Mouse (Mus musculus) thymus, adult 2 months (tissue): ENCODE results near the gene Cnot6. TPM values are rescaled to one million over a fixed set of nuclear protein-coding genes. Genes with fewer than 3 reads are reported as not detected.

Experiments
- DNase-seq: peaks from one replicate; pipeline ENCODE4 v3.0.0; 2021
- H3K27ac ChIP-seq: fragments of 200-500 bp; 2 replicates; pipeline ENCODE4 v1.5.1; 2012; ENCODE audit warnings: low read length, control low read depth; ENCODE audit not compliant: control insufficient read depth, insufficient read depth
- H3K27me3 ChIP-seq: fragments of 200-500 bp; 2 replicates; pipeline ENCODE4 v1.6.1; 2012; ENCODE audit warnings: mild to moderate bottlenecking, low read length, moderate library complexity, mixed read lengths; ENCODE audit not compliant: control insufficient read depth, insufficient read depth
- H3K36me3 ChIP-seq: fragments of 200-500 bp; 2 replicates; pipeline ENCODE4 v1.6.1; 2012; ENCODE audit warnings: mild to moderate bottlenecking, low read length, moderate library complexity; ENCODE audit not compliant: control insufficient read depth, insufficient read depth
- H3K4me1 ChIP-seq: fragments of 200-500 bp; replicated peaks from 2 replicates; pipeline ENCODE4 v1.6.1; 2012; ENCODE audit warnings: low read length; ENCODE audit not compliant: control insufficient read depth, insufficient read depth
- H3K4me3 ChIP-seq: fragments of 200-500 bp; 2 replicates; pipeline ENCODE4 v1.5.1; 2012; ENCODE audit warnings: mild to moderate bottlenecking, low read length, control low read depth, moderate library complexity; ENCODE audit not compliant: control insufficient read depth, insufficient read depth
- CTCF ChIP-seq: fragments of 200-500 bp; IDR thresholded peaks from 2 replicates; pipeline ENCODE4 v1.5.1; 2012; ENCODE audit warnings: mild to moderate bottlenecking, control low read depth, low read length, moderate library complexity, borderline replicate concordance; ENCODE audit not compliant: control insufficient read depth, poor library complexity, insufficient read depth; ENCODE audit errors: extremely low read depth
- POLR2A ChIP-seq: fragments of 200-500 bp; IDR thresholded peaks from 2 replicates; pipeline ENCODE4 v1.6.1; 2012; ENCODE audit warnings: mild to moderate bottlenecking, low read length, control low read depth, moderate library complexity; ENCODE audit not compliant: control insufficient read depth, poor library complexity, insufficient read depth; ENCODE audit errors: extremely low read depth
- WGBS: fragments of 180-500 bp; shearing (Covaris S2); methylation state at CpG from one replicate; pipeline ENCODE4 v1.1.7; 2018; 5-methylcytosine and 5-hydroxymethylcytosine counted together
- polyA plus RNA-seq: library from polyadenylated mRNA; depleted of rRNA; stranded (reverse); fragments of >200 nt; gene quantifications from 2 replicates; pipeline ENCODE4 v1.2.3, GENCODE M21; 2012

The Cnot6 gene
- polyA plus RNA-seq, 1 experiment, result 40.3 TPM

GRCm38 (mm10) chr11:49743634-49744033 is 31.1 kb upstream of the Cnot6 start:
- H3K27ac ChIP-seq, result no peak overlapping the region
- no peak for DNase-seq

GRCm38 (mm10) chr11:49742248-49742647 is 29.7 kb upstream of the Cnot6 start:
- H3K27ac ChIP-seq, result no peak overlapping the region
- WGBS, result 94% methylated on average over 8 of the region's 8 CpGs
- no peak for TF ChIP-seq POLR2A
- TF ChIP-seq CTCF, result no peak
- H3K4me1 ChIP-seq, result no peaks in the 10 kb centered on the region
- DNase-seq, result no peak
- H3K4me3 ChIP-seq, result no peak overlapping the region
- H3K27me3 ChIP-seq, result no peaks in the 10 kb centered on the region
- no peaks in the 10 kb centered on the region for H3K36me3 ChIP-seq

More at GRCm38 (mm10) chr11:49743634-49744033, 31.1 kb upstream of the Cnot6 start:
- no peak for TF ChIP-seq POLR2A
- no peak for TF ChIP-seq CTCF
- Histone ChIP-seq H3K4me1 (no peaks in the 10 kb centered on the region), H3K4me3 (no peak overlapping the region), H3K27me3 (no peaks in the 10 kb centered on the region), H3K36me3 (no peaks in the 10 kb centered on the region)
- WGBS, result 93% methylated on average over 7 of the region's 7 CpGs

- H3K27me3 ChIP-seq, result no peaks in the 10 kb centered on the region
- TF ChIP-seq POLR2A (no peak), CTCF (no peak)
- H3K4me1 ChIP-seq, result no peaks in the 10 kb centered on the region
- WGBS, result 6% methylated on average over 3 of the region's 3 CpGs
- no peak overlapping the region for H3K27ac ChIP-seq
- H3K4me3 ChIP-seq, result no peak overlapping the region
- no peak for DNase-seq
- H3K36me3 ChIP-seq, result no peaks in the 10 kb centered on the region
These were observed 27.3 kb upstream of the Cnot6 start for GRCm38 (mm10) chr11:49739776-49740175.

GRCm38 (mm10) chr11:49738659-49739406 is 26.3 kb upstream of the Cnot6 start:
- Histone ChIP-seq H3K36me3 (no peaks in the 10 kb centered on the region), H3K27ac (no peak overlapping the region), H3K4me3 (no peak overlapping the region), H3K27me3 (no peaks in the 10 kb centered on the region), H3K4me1 (no peaks in the 10 kb centered on the region)
- WGBS, result 97% methylated on average over 11 of the region's 11 CpGs
- DNase-seq, result no peak
- no peak for TF ChIP-seq CTCF
- no peak for TF ChIP-seq POLR2A

- no peak for TF ChIP-seq CTCF
- TF ChIP-seq POLR2A, result no peak
- H3K36me3 ChIP-seq, result no peaks in the 10 kb centered on the region
- no peak overlapping the region for H3K4me3 ChIP-seq
- no peaks in the 10 kb centered on the region for H3K27me3 ChIP-seq
- H3K4me1 ChIP-seq, result no peaks in the 10 kb centered on the region
- DNase-seq, result no peak
- 57% methylated on average over 1 of the region's 1 CpGs for WGBS
- no peak overlapping the region for H3K27ac ChIP-seq
These were observed 25.1 kb upstream of the Cnot6 start for GRCm38 (mm10) chr11:49737625-49738024.

DNA sequence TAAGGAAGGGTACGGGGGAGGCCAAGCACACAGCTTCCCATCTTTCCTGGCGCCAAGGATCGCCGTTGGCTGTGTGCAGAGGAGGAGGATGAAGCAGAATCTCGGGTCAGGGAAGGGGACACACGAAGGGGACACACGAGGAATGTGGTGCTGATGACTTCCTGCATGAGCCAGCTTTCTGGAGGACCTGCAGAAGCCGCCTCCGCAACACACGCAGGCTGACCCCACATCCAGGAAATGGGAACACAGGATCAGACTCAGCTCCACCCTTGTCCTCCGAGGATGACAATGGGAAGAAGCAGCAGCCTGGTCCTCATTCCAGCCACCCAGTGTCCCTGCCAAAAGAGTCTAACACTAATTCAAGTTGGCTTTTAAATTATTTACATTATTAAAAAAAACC is 22.2 kb upstream of the Cnot6 start:
- Histone ChIP-seq H3K4me3 (no peak overlapping the region), H3K27ac (no peak overlapping the region), H3K27me3 (no peaks in the 10 kb centered on the region), H3K4me1 (no peaks in the 10 kb centered on the region), H3K36me3 (no peaks in the 10 kb centered on the region)
- WGBS, result 87% methylated on average over 11 of the region's 11 CpGs
- no peak for DNase-seq
- TF ChIP-seq CTCF (no peak), POLR2A (no peak)

- 92% methylated on average over 5 of the region's 5 CpGs for WGBS
- Histone ChIP-seq H3K4me3 (no peak overlapping the region), H3K4me1 (peaks cover 10% of the 10 kb centered on the region), H3K27me3 (no peaks in the 10 kb centered on the region), H3K36me3 (no peaks in the 10 kb centered on the region), H3K27ac (no peak overlapping the region)
- no peak for TF ChIP-seq CTCF
- TF ChIP-seq POLR2A, result no peak
- no peak for DNase-seq
These were observed 17.9 kb upstream of the Cnot6 start for GRCm38 (mm10) chr11:49730275-49730948.
